Mouse (Mus musculus): ENCODE results near the gene Paqr7. TPM values are rescaled to one million over a fixed set of nuclear protein-coding genes. Genes with fewer than 3 reads are reported as not detected.

Gene Paqr7
- polyA plus RNA-seq, 1 experiment from 2014 or later = 23.3 TPM

DNA sequence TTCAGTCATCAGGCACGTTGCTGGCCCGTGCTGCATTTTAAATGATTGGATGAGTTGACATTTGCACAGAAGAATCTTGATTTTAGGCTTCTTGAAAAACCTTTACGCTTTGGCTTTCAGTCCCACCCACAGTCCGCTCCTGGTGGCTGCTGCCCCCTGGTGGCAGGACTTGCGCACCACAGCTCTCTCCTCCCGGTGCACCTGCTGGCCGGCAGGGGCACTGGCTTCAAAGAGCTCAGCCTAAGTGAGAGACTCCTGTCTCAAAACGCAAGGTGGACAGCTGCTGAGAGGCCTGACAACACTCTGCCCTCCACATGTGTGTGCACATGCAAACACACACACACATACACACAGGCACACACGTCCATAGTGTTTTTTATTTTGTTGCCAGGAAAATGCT lies 18.5 kb upstream of the Paqr7 start:
- no peaks in the 10 kb centered on the region for H3K9me3 ChIP-seq
- 8% methylated on average over 9 of the region's 9 CpGs for WGBS
- H3K27me3 ChIP-seq = peaks cover 3% of the 10 kb centered on the region; the same call in 1 of the 2 replicates
- peak overlapping the region; percentile 86; the same call in 1 of the 2 replicates for H3K27ac ChIP-seq (replicated peaks)
- H3K4me1 ChIP-seq (replicated peaks) = peaks cover 33% of the 10 kb centered on the region
- no peak overlapping the region for H3K4me3 ChIP-seq
- peak; percentile 48 for ATAC-seq (ENCODE audit: low read depth)
- H3K36me3 ChIP-seq = peaks cover 38% of the 10 kb centered on the region
- H3K4me2 ChIP-seq = no peak overlapping the region
- H3K9ac ChIP-seq = no peak overlapping the region

DNA sequence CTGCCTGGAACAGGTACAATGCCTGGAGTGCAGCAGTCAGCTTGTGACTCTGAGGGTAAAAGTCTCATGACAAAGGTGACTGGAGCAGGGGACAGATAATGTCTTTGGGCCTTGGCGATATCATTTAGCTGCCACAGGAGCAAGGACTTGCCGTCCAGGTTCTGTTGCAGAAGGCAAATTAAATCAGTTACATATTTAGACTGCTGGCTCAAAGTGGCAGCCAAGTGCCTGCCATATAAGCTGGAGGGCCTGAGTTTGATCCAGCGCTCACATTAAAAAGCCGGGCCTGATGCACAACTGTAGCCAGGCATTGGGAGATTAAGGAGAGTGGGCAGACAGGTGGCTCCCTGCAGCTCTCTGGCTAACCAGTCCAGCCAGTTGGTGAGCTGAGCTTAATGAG lies 16.7 kb upstream of the Paqr7 start:
- WGBS = 85% methylated on average over 4 of the region's 4 CpGs
- no peak for ATAC-seq (ENCODE audit: low read depth)
- peaks cover 3% of the 10 kb centered on the region; the same call in 1 of the 2 replicates for H3K27me3 ChIP-seq
- peaks cover 24% of the 10 kb centered on the region for H3K36me3 ChIP-seq
- peaks cover 19% of the 10 kb centered on the region for H3K4me1 ChIP-seq (replicated peaks)
- H3K4me2 ChIP-seq = no peak overlapping the region
- H3K9ac ChIP-seq = no peak overlapping the region
- H3K4me3 ChIP-seq = no peak overlapping the region
- no peaks in the 10 kb centered on the region for H3K9me3 ChIP-seq
- H3K27ac ChIP-seq (replicated peaks) = no peak overlapping the region

DNA sequence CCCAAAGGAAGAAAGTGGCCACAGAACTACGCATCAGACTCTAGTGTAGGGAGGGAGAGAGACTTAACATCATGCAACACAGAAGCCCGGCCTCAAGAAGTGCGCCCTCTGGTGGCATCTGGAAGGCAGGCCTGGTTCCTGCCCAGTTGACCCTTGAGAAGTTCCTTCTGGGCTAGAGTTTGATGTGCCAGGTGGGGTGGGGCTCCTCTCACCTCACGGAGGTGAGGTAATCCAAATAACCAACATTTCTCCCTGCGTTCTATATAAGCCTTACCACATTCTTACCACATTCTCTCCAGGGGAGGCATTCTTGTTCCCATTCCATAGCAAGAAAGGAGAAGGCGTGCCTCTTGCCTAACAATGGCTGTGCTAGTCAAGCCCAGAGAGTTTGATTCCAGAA lies 15.6 kb upstream of the Paqr7 start:
- peaks cover 3% of the 10 kb centered on the region; the same call in 1 of the 2 replicates for H3K27me3 ChIP-seq
- peaks cover 13% of the 10 kb centered on the region for H3K36me3 ChIP-seq
- H3K27ac ChIP-seq (replicated peaks) = no peak overlapping the region
- WGBS = 22% methylated on average over 6 of the region's 6 CpGs
- H3K9ac ChIP-seq = no peak overlapping the region
- peaks cover 10% of the 10 kb centered on the region for H3K4me1 ChIP-seq (replicated peaks)
- ATAC-seq (ENCODE audit: low read depth) = no peak
- H3K4me3 ChIP-seq = no peak overlapping the region
- no peaks in the 10 kb centered on the region for H3K9me3 ChIP-seq
- H3K4me2 ChIP-seq = no peak overlapping the region

DNA sequence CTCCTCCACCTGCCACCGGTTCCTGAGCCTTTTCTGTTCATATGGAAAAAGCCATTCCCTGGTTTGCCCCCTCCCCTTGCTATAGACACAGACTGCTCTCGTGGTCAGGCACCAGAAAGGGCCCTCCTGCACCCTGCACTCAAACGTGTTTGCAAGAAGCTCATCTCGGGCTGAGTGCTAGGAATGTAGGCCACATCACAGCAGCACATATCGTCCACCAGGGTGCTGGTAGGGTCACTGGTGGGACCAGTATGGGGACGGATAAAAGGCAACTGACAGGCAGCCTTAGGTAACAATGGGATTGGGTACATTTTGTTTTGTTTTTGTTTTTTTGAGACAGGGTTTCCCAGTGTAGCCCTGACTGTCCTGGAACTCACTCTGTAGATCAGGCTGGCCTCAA lies 15.2 kb upstream of the Paqr7 start:
- 62% methylated on average over 6 of the region's 6 CpGs for WGBS
- Histone ChIP-seq H3K36me3 (peaks cover 9% of the 10 kb centered on the region), H3K9me3 (no peaks in the 10 kb centered on the region), H3K4me3 (no peak overlapping the region), H3K27me3 (peaks cover 3% of the 10 kb centered on the region; the same call in 1 of the 2 replicates), H3K9ac (no peak overlapping the region), H3K4me2 (no peak overlapping the region), H3K4me1 (replicated peaks) (peaks cover 10% of the 10 kb centered on the region), H3K27ac (replicated peaks) (no peak overlapping the region)
- no peak for ATAC-seq (ENCODE audit: low read depth)

DNA sequence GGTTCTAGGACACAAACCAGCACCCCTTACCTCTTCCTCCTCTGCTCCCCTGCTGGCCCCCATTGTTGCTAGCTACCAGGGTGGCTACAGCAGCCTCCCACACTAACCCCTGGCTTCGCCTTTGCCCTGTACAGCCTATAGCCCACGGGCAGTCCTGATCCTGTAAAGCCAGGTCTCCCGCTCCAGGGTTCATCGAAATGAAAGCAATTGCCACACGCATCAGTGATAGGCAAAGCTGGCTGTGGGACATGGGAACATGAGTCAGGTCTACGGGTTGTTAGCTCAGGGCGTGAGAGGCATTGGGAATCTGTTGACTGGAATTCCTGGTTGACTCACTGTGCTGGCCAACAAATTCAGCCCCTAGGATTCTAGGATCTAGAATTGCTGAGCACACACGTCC lies 14.1 kb upstream of the Paqr7 start:
- Histone ChIP-seq H3K4me3 (no peak overlapping the region), H3K4me1 (replicated peaks) (peaks cover 10% of the 10 kb centered on the region), H3K27ac (replicated peaks) (no peak overlapping the region), H3K27me3 (peaks cover 3% of the 10 kb centered on the region; the same call in 1 of the 2 replicates), H3K9ac (no peak overlapping the region), H3K36me3 (no peaks in the 10 kb centered on the region), H3K4me2 (no peak overlapping the region), H3K9me3 (no peaks in the 10 kb centered on the region)
- ATAC-seq (ENCODE audit: low read depth) = no peak
- 82% methylated on average over 8 of the region's 8 CpGs for WGBS

DNA sequence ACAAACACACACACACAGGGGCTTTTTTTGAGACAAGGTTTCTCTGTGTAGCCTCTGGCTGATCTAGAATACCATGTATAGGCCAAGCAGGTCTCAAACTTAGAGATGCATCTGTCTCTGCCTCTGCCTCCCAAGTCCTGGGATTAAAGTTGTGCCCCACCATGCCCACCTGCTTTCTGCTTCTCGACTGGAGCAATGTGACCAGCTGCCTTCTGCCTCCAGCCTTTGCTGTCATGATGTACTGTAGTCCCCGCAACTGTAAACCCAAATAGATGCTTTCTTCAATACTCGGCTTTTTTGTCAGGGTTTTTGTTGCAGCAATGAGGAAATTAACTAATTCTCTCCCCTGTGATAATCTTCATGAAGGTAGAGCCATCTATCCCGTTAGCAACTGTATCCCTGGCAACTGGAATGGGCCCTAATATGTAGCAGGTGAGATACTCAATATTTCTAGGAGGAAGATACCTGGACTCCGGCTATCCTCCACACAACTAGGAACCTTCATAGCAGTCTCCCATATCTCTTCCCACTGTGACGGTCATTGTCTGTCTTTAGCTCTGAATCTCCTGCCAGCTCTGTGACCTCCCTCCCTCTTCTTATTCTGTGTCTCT lies 13.3 kb upstream of the Paqr7 start:
- WGBS = 69% methylated on average over 6 of the region's 6 CpGs
- Histone ChIP-seq H3K27me3 (peaks cover 3% of the 10 kb centered on the region; the same call in 1 of the 2 replicates), H3K9ac (no peak overlapping the region), H3K27ac (replicated peaks) (no peak overlapping the region), H3K4me2 (no peak overlapping the region), H3K9me3 (no peaks in the 10 kb centered on the region), H3K4me1 (replicated peaks) (peaks cover 4% of the 10 kb centered on the region; the same call in 1 of the 2 replicates), H3K4me3 (no peak overlapping the region), H3K36me3 (no peaks in the 10 kb centered on the region)
- no peak for ATAC-seq (ENCODE audit: low read depth)

DNA sequence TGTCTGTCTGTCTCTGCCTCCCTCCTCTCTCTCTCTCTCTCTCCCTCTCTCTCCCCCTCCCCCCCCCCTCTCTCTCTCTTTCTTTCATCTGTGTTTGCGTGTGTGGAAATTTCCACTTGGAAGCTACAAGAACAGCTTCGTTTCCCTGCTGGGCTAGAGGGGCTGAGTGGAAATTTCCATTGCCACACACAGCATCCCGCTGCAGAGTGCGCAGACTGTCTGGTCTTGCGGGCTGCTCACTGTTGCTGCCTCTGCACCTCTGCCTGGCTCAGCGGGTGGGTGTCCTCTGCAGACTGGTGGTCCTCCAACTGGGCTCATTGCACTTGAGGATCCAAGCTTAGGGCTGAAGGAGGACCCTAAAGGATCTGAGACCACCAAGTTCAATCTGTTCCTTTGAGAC lies 12.8 kb upstream of the Paqr7 start:
- Histone ChIP-seq H3K4me1 (replicated peaks) (no peaks in the 10 kb centered on the region), H3K27ac (replicated peaks) (no peak overlapping the region), H3K36me3 (no peaks in the 10 kb centered on the region), H3K4me2 (no peak overlapping the region), H3K9me3 (no peaks in the 10 kb centered on the region), H3K4me3 (no peak overlapping the region), H3K9ac (no peak overlapping the region), H3K27me3 (peaks cover 3% of the 10 kb centered on the region; the same call in 1 of the 2 replicates)
- no peak for ATAC-seq (ENCODE audit: low read depth)
- 47% methylated on average over 6 of the region's 6 CpGs for WGBS

DNA sequence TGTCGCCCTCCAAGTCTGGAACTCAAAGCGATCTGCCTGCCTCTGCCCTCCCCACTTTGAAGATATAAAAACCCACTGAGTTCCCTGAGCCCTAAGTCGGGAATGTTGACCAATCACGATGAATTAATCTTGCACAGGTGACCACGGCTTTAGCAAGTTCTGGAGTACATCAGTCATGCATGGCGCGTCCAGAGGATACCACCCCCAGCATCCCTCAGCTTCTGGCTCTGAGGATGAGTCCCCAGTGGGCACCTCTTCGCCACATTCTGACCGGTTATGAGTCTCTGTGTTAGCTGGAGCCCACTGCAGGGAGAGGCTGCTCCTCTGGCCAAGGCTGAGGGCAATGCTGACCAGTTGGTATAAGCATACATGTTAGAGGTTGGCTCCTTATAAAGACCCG lies 12.3 kb upstream of the Paqr7 start:
- WGBS = 87% methylated on average over 10 of the region's 10 CpGs
- peaks cover 3% of the 10 kb centered on the region; the same call in 1 of the 2 replicates for H3K27me3 ChIP-seq
- H3K27ac ChIP-seq (replicated peaks) = no peak overlapping the region
- H3K4me1 ChIP-seq (replicated peaks) = no peaks in the 10 kb centered on the region
- H3K4me2 ChIP-seq = no peak overlapping the region
- no peak overlapping the region for H3K9ac ChIP-seq
- no peak overlapping the region for H3K4me3 ChIP-seq
- no peaks in the 10 kb centered on the region for H3K9me3 ChIP-seq
- no peak for ATAC-seq (ENCODE audit: low read depth)
- no peaks in the 10 kb centered on the region for H3K36me3 ChIP-seq

DNA sequence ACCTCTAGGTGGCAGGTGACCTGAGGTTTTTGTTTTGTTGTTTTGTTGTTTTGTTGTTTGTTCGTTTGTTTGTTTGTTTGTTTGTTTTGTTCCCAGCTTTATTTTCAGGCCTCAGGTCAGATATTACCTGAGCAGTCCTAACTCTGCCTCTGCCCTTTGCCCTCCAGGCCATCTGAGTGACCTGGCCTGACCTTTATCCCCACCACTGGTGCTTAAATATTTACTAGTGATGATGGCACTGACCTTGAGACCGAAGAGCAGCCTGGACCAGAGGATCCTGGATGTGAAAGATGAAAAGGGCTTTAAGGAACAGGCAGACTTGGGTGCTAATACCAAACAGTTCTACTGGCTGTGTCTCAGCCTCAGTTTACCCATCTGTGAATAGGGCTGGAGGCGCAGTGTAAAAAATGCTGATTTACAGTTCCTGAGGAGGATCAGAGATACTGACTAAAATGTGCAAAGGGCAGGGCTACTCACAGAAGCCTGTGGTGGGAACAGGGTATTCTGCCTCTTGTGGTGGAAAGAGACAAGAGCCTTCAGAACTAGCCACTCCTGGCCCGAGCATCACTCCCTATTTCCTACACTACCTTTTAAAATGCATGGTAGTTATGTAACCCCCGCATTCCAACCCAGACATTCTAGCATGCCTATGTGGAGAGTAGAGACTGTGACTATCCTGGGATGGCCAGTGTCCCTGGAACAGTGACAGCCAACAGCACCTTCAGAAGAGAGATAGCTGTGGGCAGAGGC lies 11.2 kb upstream of the Paqr7 start:
- no peak for ATAC-seq (ENCODE audit: low read depth)
- Histone ChIP-seq H3K36me3 (no peaks in the 10 kb centered on the region), H3K4me2 (no peak overlapping the region), H3K9ac (no peak overlapping the region), H3K4me3 (no peak overlapping the region), H3K27me3 (peaks cover 3% of the 10 kb centered on the region; the same call in 1 of the 2 replicates), H3K4me1 (replicated peaks) (no peaks in the 10 kb centered on the region), H3K27ac (replicated peaks) (no peak overlapping the region), H3K9me3 (no peaks in the 10 kb centered on the region)
- WGBS = 86% methylated on average over 5 of the region's 5 CpGs

DNA sequence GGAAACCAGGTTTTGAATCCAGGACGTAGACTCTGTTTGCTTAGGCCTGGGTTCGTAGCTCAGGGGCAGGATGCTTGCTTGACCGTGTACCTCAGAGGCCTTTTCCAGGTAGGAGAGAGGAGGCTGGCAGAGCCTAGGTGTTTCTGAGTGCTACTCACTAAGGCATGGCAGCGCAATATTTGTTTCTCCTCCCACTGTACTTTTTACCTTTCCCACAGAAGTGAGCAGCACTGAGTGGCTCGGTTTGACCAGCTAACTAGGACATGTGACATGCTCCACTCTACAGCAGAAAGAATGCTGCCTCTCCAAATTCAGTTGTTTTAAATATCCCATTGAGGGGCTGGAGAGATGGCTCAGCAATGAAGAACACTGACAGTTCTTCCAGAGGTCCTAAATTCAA lies 8.3 kb upstream of the Paqr7 start:
- Histone ChIP-seq H3K9ac (no peak overlapping the region), H3K4me2 (no peak overlapping the region), H3K27me3 (no peaks in the 10 kb centered on the region), H3K36me3 (no peaks in the 10 kb centered on the region), H3K4me1 (replicated peaks) (no peaks in the 10 kb centered on the region), H3K27ac (replicated peaks) (no peak overlapping the region), H3K9me3 (no peaks in the 10 kb centered on the region), H3K4me3 (no peak overlapping the region)
- 86% methylated on average over 5 of the region's 5 CpGs for WGBS
- no peak for ATAC-seq (ENCODE audit: low read depth)

DNA sequence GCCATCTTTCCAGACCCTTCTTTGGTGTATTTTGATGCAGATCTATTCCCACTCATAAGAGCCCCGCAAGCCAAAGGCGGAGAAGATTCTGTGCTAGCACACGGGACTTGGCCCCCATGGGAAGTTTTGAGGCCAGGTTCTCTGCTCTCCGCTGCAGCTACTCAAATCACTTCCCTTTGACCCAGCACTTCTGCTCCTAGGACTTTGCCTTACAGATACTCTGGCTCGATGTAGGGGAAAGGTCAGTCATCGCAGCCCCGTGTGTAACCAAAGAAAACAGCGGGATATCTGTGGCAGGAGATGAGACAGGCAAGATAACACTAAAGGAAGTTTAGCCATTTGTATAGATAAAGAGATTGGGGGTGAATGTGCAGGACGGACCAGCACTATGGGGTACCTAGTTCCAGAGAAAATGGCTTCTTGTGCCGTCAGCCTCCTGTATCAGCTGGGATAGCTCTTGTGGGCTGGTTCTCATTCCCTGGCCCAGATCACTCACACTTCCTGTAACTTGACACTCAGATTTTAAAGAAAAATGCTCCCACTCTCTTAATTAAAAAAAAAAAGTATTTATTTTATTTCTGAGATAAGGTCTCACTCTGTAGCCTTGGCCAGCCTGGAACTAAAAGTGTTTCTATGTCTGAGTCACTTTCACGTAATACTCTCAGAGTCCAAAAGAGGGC lies 6.4 kb upstream of the Paqr7 start:
- Histone ChIP-seq H3K9me3 (no peaks in the 10 kb centered on the region), H3K4me1 (replicated peaks) (peaks cover 5% of the 10 kb centered on the region; the same call in 1 of the 2 replicates), H3K27me3 (no peaks in the 10 kb centered on the region), H3K4me3 (no peak overlapping the region), H3K4me2 (no peak overlapping the region), H3K27ac (replicated peaks) (no peak overlapping the region), H3K36me3 (no peaks in the 10 kb centered on the region), H3K9ac (no peak overlapping the region)
- 90% methylated on average over 11 of the region's 11 CpGs for WGBS
- no peak for ATAC-seq (ENCODE audit: low read depth)

DNA sequence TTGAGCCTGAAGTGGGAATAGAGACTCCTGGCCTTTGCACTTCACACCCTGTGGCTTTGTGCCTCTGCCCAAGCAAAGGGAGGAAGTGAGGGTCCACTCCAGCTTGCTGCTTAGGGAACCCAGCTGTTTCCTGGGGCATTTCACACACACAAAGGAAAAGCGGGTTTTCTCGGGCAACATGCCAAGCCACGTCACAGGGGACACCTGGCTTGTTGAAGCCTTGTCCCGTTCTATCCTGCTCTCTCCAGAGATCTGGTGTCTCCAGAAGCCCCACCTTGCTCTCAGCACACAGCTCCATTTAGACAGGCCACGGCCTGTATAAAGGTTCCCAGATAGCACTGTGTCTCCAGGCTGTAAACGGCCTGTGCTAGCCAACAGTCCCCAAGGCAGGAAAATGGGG lies 4.8 kb upstream of the Paqr7 start:
- H3K4me3 ChIP-seq = no peak overlapping the region
- no peak overlapping the region for H3K4me2 ChIP-seq
- H3K27me3 ChIP-seq = no peaks in the 10 kb centered on the region
- no peaks in the 10 kb centered on the region for H3K36me3 ChIP-seq
- H3K9ac ChIP-seq = no peak overlapping the region
- 71% methylated on average over 6 of the region's 6 CpGs for WGBS
- H3K27ac ChIP-seq (replicated peaks) = no peak overlapping the region
- no peaks in the 10 kb centered on the region for H3K9me3 ChIP-seq
- H3K4me1 ChIP-seq (replicated peaks) = peaks cover 19% of the 10 kb centered on the region
- no peak for ATAC-seq (ENCODE audit: low read depth)

Data from neural tube, embryonic 13.5 days (tissue).